Mouse (Mus musculus): ENCODE measurements around the gene Dgkq.

GRCm38 (mm10) chr5:108713096-108713495, 43.6 kb upstream of the Dgkq start:
- TF ChIP-seq CTCF (IDR thresholded peaks at IDR 0.05; ENCODE audit: borderline replicate concordance, control insufficient read depth, extremely low read depth, insufficient read depth, low read length, poor library complexity) (no peak), POLR2A (IDR thresholded peaks at IDR 0.05; ENCODE audit: control insufficient read depth, extremely low read depth, insufficient read depth, low read length, poor library complexity) (no peak)

Measured in thymus, adult 2 months (tissue).